Mouse (Mus musculus) small intestine, adult 2 months (tissue): ENCODE results near the gene Pou2f2.

ENCODE experiments used
- CTCF ChIP-seq: fragments of 200-500 bp; IDR thresholded peaks from 2 replicates; pipeline ENCODE4 v1.5.1; 2012; ENCODE audit warnings: low read depth, mild to moderate bottlenecking, control low read depth, inconsistent platforms, low read length, moderate library complexity, mixed read lengths; ENCODE audit not compliant: insufficient replicate concordance, insufficient read length; ENCODE audit errors: extremely low read depth
- POLR2A ChIP-seq: fragments of 200-500 bp; IDR thresholded peaks from 2 replicates; pipeline ENCODE4 v1.6.1; 2012; ENCODE audit warnings: low read depth, mild to moderate bottlenecking, control low read depth, inconsistent platforms, low read length, moderate library complexity

DNA sequence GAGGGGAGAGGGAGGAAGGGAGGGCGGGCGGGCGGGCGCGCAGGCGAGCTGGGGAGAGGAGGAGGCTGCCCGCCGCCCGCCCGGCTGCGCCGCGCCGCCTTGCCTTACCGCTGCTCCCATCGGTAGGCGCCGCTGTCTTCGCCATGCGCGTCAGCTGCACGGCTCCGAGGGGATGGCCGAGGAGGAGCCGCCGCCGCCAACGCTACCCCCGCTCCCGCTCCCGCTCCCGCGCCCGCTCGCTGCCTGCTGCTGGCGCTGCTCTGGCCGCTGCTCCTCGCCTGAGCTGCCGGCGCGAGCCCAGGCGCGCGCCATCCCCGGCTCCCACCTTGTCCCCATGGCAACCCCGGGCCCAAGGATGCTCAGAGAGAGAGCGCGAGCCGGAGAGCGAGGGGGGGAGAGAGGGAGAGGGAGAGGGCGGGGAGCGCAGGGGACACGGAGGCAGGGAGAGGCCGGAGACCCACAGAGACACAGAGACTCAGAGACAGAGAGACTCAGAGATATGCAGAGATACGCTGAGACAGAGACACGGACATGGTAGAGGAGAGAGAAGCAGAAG lies at the start of gene Pou2f2:
- no peak for TF ChIP-seq CTCF
- TF ChIP-seq POLR2A, result no peak
